Mouse (Mus musculus) monocyte, adult 5-6 weeks (primary cell): ENCODE results near the gene Ss18l2. TPM values are rescaled to one million over a fixed set of nuclear protein-coding genes. Genes with fewer than 3 reads are reported as not detected.

Experiments used
- ATAC-seq: fragments of 153-309, 156-312 bp; replicated peaks from 2 replicates; pipeline ENCODE4 v1.8.0; 2017; ENCODE audit warnings: mild to moderate bottlenecking; ENCODE audit not compliant: low TSS enrichment, insufficient number of reproducible peaks, severe bottlenecking, poor library complexity, low FRiP score
- total RNA-seq: library from RNA; stranded (forward); fragments of 200-1000, 200-491, 200-594 nt; gene quantifications from 3 replicates; pipeline ENCODE4 v1.2.3, GENCODE M21; 2017

Ss18l2 gene
- total RNA-seq, 1 experiment from 2014 or later, result 28.7 TPM

- no peak for ATAC-seq
Measured at GRCm38 (mm10) chr9:121696626-121697025, 13.5 kb upstream of the Ss18l2 start.

- ATAC-seq, result 0 out of 2 replicates have a peak, but pooled peaks have one; percentile 40
Measured at GRCm38 (mm10) chr9:121697150-121698049, 12.7 kb upstream of the Ss18l2 start.

- no peak for ATAC-seq
Measured at GRCm38 (mm10) chr9:121704261-121704645, 5.9 kb upstream of the Ss18l2 start.

GRCm38 (mm10) chr9:121704646-121705625, 5.2 kb upstream of the Ss18l2 start, which contains the start of gene Sec22c:
Sec22c (minus strand) TSS chr9:121705490.
- ATAC-seq, result peak; percentile 80

GRCm38 (mm10) chr9:121706029-121706675, 4.0 kb upstream of the Ss18l2 start:
- no peak for ATAC-seq

- ATAC-seq, result no peak
Measured at GRCm38 (mm10) chr9:121707801-121708200, 2.3 kb upstream of the Ss18l2 start.

- no peak for ATAC-seq
Measured at GRCm38 (mm10) chr9:121708506-121709486, 1.3 kb upstream of the Ss18l2 start.

GRCm38 (mm10) chr9:121710584-121710975, 451 bp downstream of the Ss18l2 start:
- no peak for ATAC-seq

- ATAC-seq, result no peak
Measured at GRCm38 (mm10) chr9:121717048-121717447, 6.9 kb downstream of the Ss18l2 start.

GRCm38 (mm10) chr9:121718070-121718705, 8.1 kb downstream of the Ss18l2 start:
- ATAC-seq, result peak; percentile 22

- ATAC-seq, result peak; percentile 97
Measured at GRCm38 (mm10) chr9:121718792-121719318, 8.7 kb downstream of the Ss18l2 start, which contains the start of gene Nktr. Nktr (plus strand) TSS chr9:121719169.

GRCm38 (mm10) chr9:121719347-121720331, 9.5 kb downstream of the Ss18l2 start:
- peak; percentile 21; the same call in 1 of the 2 replicates for ATAC-seq

- no peak for ATAC-seq
Measured at GRCm38 (mm10) chr9:121740490-121740889, 30.4 kb downstream of the Ss18l2 start.

GRCm38 (mm10) chr9:121741168-121741567, 31.0 kb downstream of the Ss18l2 start:
- no peak for ATAC-seq

GRCm38 (mm10) chr9:121744051-121744450, 33.9 kb downstream of the Ss18l2 start:
- no peak for ATAC-seq

GRCm38 (mm10) chr9:121752774-121753173, 42.6 kb downstream of the Ss18l2 start:
- ATAC-seq, result no peak
